Mouse (Mus musculus) heart, postnatal 25 days (tissue): ENCODE data around the gene Gm11444. TPM values are rescaled to one million over a fixed set of nuclear protein-coding genes. Genes with fewer than 3 reads are reported as not detected.

ENCODE experiments used
- DNase-seq: peaks from one replicate; pipeline ENCODE4 v3.0.0; 2022; ENCODE audit warnings: low spot score
- intact Hi-C: fragments of 180-260 bp; cut with DNase I; formaldehyde crosslinking; loops from one replicate; pipeline ENCODE4 v1.15.1; 2025
- total RNA-seq, 2 experiments: library from RNA; stranded (reverse); gene quantifications; 2 replicates each; pipeline ENCODE4 v1.2.3; 2021

Gene Gm11444
- total RNA-seq, 2 experiments from 2014 or later, result not detected

GRCm38 (mm10) chr11:85838424-85839257, 11.5 kb downstream of the Gm11444 start:
- intact Hi-C loops, result no loop called here
- no peak for DNase-seq

GRCm38 (mm10) chr11:85837648-85838423, 12.3 kb downstream of the Gm11444 start:
- DNase-seq, result no peak
- intact Hi-C loops, result no loop called here

- intact Hi-C loops, result no loop called here
- no peak for DNase-seq
Measured at GRCm38 (mm10) chr11:85837291-85837647, 12.9 kb downstream of the Gm11444 start.

- no peak for DNase-seq
- intact Hi-C loops, result no loop called here
Measured at GRCm38 (mm10) chr11:85836523-85837290, 13.4 kb downstream of the Gm11444 start.

- DNase-seq, result no peak
Measured at GRCm38 (mm10) chr11:85835753-85836522, 14.2 kb downstream of the Gm11444 start.

GRCm38 (mm10) chr11:85835001-85835752, 15.0 kb downstream of the Gm11444 start:
- DNase-seq, result no peak
- intact Hi-C loops, result no loop called here

More at GRCm38 (mm10) chr11:85835753-85836522, 14.2 kb downstream of the Gm11444 start:
- intact Hi-C loops, result no loop called here

- intact Hi-C loops, result no loop called here
- DNase-seq, result no peak
Measured at GRCm38 (mm10) chr11:85834386-85834931, 15.7 kb downstream of the Gm11444 start.

- DNase-seq, result no peak
- intact Hi-C loops, result no loop called here
Measured at GRCm38 (mm10) chr11:85833761-85834385, 16.3 kb downstream of the Gm11444 start.

- no peak for DNase-seq
- intact Hi-C loops, result no loop called here
Measured at GRCm38 (mm10) chr11:85833081-85833521, 17.0 kb downstream of the Gm11444 start.

GRCm38 (mm10) chr11:85832231-85832924, 17.8 kb downstream of the Gm11444 start, which contains the start of gene Tbx2:
Gene Tbx2, plus strand, starts transcription at chr11:85832551.
- peak; percentile 82 for DNase-seq
- intact Hi-C loops, result no loop called here

- no peak for DNase-seq
- intact Hi-C loops, result no loop called here
Measured at GRCm38 (mm10) chr11:85831656-85832230, 18.4 kb downstream of the Gm11444 start.

GRCm38 (mm10) chr11:85830901-85831341, 19.2 kb downstream of the Gm11444 start:
- DNase-seq, result no peak
- intact Hi-C loops, result no loop called here

- no peak for DNase-seq
- intact Hi-C loops, result loop anchor here (5.0 kb wide), 1 partner anchor 212 kb away; no protein-coding TSS in a partner anchor
Measured at GRCm38 (mm10) chr11:85829520-85830440, 20.4 kb downstream of the Gm11444 start.

- DNase-seq, result no peak
- intact Hi-C loops, result loop anchor here (5.0 kb wide), 1 partner anchor 212 kb away; no protein-coding TSS in a partner anchor
Measured at GRCm38 (mm10) chr11:85828691-85829519, 21.2 kb downstream of the Gm11444 start.

GRCm38 (mm10) chr11:85827342-85827741, 22.8 kb downstream of the Gm11444 start:
- no peak for DNase-seq
- intact Hi-C loops, result loop anchor here (5.0 kb wide), 1 partner anchor 210 kb away; no protein-coding TSS in a partner anchor
